Mouse (Mus musculus): Measurements from ENCODE around the gene Cstf1. TPM values are rescaled to one million over a fixed set of nuclear protein-coding genes. Genes with fewer than 3 reads are reported as not detected.

The Cstf1 gene
- total and polyA plus RNA-seq, 3 experiments = 19.1 to 88.9 (median 42.7) TPM

GRCm38 (mm10) chr2:172413894-172414293, 43.4 kb downstream of the Cstf1 start:
- Histone ChIP-seq H3K27me3 (ENCODE audit: insufficient read depth, low read length) (peaks cover 2% of the 10 kb centered on the region; the same call in 1 of the 2 replicates), H3K36me3 (replicated peaks) (no peaks in the 10 kb centered on the region), H3K9me3 (replicated peaks) (no peaks in the 10 kb centered on the region), H3K4me3 (ENCODE audit: low read depth, low read length) (no peak overlapping the region), H3K4me1 (ENCODE audit: insufficient read depth, low read depth, low read length) (no peaks in the 10 kb centered on the region)
- DNase-seq (ENCODE audit: low spot score) (no peak), ATAC-seq (ENCODE audit: extremely low read depth, insufficient number of reproducible peaks, low FRiP score, poor library complexity, severe bottlenecking) (no peak)
- no peak for TF ChIP-seq GATA1 (IDR thresholded peaks at IDR 0.05; ENCODE audit: borderline replicate concordance, low read length)
- no peak for TF ChIP-seq GATA2 (IDR thresholded peaks at IDR 0.05; ENCODE audit: borderline replicate concordance, low read depth, low read length)
- no peak for TF ChIP-seq TAL1 (conservative IDR thresholded peaks at IDR 0.05; ENCODE audit: low read depth, low read length)
- no peak for TF ChIP-seq POLR2AphosphoS5 (IDR thresholded peaks at IDR 0.05; ENCODE audit: insufficient replicate concordance, low read depth, low read length)
- no peak for TF ChIP-seq CTCF (IDR thresholded peaks at IDR 0.05; ENCODE audit: low read depth, low read length)

- ATAC-seq (ENCODE audit: extremely low read depth, insufficient number of reproducible peaks, low FRiP score, poor library complexity, severe bottlenecking) (no peak), DNase-seq (ENCODE audit: low spot score) (no peak)
- no peaks in the 10 kb centered on the region for H3K4me1 ChIP-seq (ENCODE audit: insufficient read depth, low read depth, low read length)
- H3K36me3 ChIP-seq (replicated peaks) = no peaks in the 10 kb centered on the region
- TF ChIP-seq CTCF (IDR thresholded peaks at IDR 0.05; ENCODE audit: low read depth, low read length) (no peak), TAL1 (conservative IDR thresholded peaks at IDR 0.05; ENCODE audit: low read depth, low read length) (no peak), POLR2AphosphoS5 (IDR thresholded peaks at IDR 0.05; ENCODE audit: insufficient replicate concordance, low read depth, low read length) (no peak), GATA2 (IDR thresholded peaks at IDR 0.05; ENCODE audit: borderline replicate concordance, low read depth, low read length) (no peak), GATA1 (IDR thresholded peaks at IDR 0.05; ENCODE audit: borderline replicate concordance, low read length) (no peak)
- no peaks in the 10 kb centered on the region for H3K9me3 ChIP-seq (replicated peaks)
- no peak overlapping the region for H3K4me3 ChIP-seq (ENCODE audit: low read depth, low read length)
- peaks cover 2% of the 10 kb centered on the region; the same call in 1 of the 2 replicates for H3K27me3 ChIP-seq (ENCODE audit: insufficient read depth, low read length)
Observed at GRCm38 (mm10) chr2:172416218-172416617, 45.7 kb downstream of the Cstf1 start.

- Histone ChIP-seq H3K9me3 (replicated peaks) (no peaks in the 10 kb centered on the region), H3K36me3 (replicated peaks) (no peaks in the 10 kb centered on the region), H3K27me3 (ENCODE audit: insufficient read depth, low read length) (peaks cover 2% of the 10 kb centered on the region; the same call in 1 of the 2 replicates), H3K4me1 (ENCODE audit: insufficient read depth, low read depth, low read length) (no peaks in the 10 kb centered on the region), H3K4me3 (ENCODE audit: low read depth, low read length) (no peak overlapping the region)
- DNase-seq (ENCODE audit: low spot score) (no peak), ATAC-seq (ENCODE audit: extremely low read depth, insufficient number of reproducible peaks, low FRiP score, poor library complexity, severe bottlenecking) (no peak)
- no peak for TF ChIP-seq POLR2AphosphoS5 (IDR thresholded peaks at IDR 0.05; ENCODE audit: insufficient replicate concordance, low read depth, low read length)
- no peak for TF ChIP-seq GATA2 (IDR thresholded peaks at IDR 0.05; ENCODE audit: borderline replicate concordance, low read depth, low read length)
- TF ChIP-seq TAL1 (conservative IDR thresholded peaks at IDR 0.05; ENCODE audit: low read depth, low read length) = no peak
- no peak for TF ChIP-seq GATA1 (IDR thresholded peaks at IDR 0.05; ENCODE audit: borderline replicate concordance, low read length)
- TF ChIP-seq CTCF (IDR thresholded peaks at IDR 0.05; ENCODE audit: low read depth, low read length) = no peak
Observed at GRCm38 (mm10) chr2:172416876-172417275, 46.4 kb downstream of the Cstf1 start.

- Histone ChIP-seq H3K4me3 (ENCODE audit: low read depth, low read length) (no peak overlapping the region), H3K4me1 (ENCODE audit: insufficient read depth, low read depth, low read length) (no peaks in the 10 kb centered on the region), H3K36me3 (replicated peaks) (no peaks in the 10 kb centered on the region), H3K9me3 (replicated peaks) (no peaks in the 10 kb centered on the region), H3K27me3 (ENCODE audit: insufficient read depth, low read length) (peaks cover 2% of the 10 kb centered on the region; the same call in 1 of the 2 replicates)
- TF ChIP-seq GATA2 (IDR thresholded peaks at IDR 0.05; ENCODE audit: borderline replicate concordance, low read depth, low read length) = no peak
- no peak for TF ChIP-seq POLR2AphosphoS5 (IDR thresholded peaks at IDR 0.05; ENCODE audit: insufficient replicate concordance, low read depth, low read length)
- no peak for TF ChIP-seq CTCF (IDR thresholded peaks at IDR 0.05; ENCODE audit: low read depth, low read length)
- DNase-seq (ENCODE audit: low spot score) (no peak), ATAC-seq (ENCODE audit: extremely low read depth, insufficient number of reproducible peaks, low FRiP score, poor library complexity, severe bottlenecking) (no peak)
Observed at GRCm38 (mm10) chr2:172418208-172418607, 47.7 kb downstream of the Cstf1 start.

GRCm38 (mm10) chr2:172430609-172431008, 60.1 kb downstream of the Cstf1 start:
- ATAC-seq (ENCODE audit: extremely low read depth, insufficient number of reproducible peaks, low FRiP score, poor library complexity, severe bottlenecking) (no peak), DNase-seq (ENCODE audit: low spot score) (no peak)
- TF ChIP-seq POLR2AphosphoS5 (IDR thresholded peaks at IDR 0.05; ENCODE audit: insufficient replicate concordance, low read depth, low read length) (no peak), GATA1 (IDR thresholded peaks at IDR 0.05; ENCODE audit: borderline replicate concordance, low read length) (no peak), TAL1 (conservative IDR thresholded peaks at IDR 0.05; ENCODE audit: low read depth, low read length) (no peak), CTCF (IDR thresholded peaks at IDR 0.05; ENCODE audit: low read depth, low read length) (no peak), GATA2 (IDR thresholded peaks at IDR 0.05; ENCODE audit: borderline replicate concordance, low read depth, low read length) (no peak)
- Histone ChIP-seq H3K27me3 (ENCODE audit: insufficient read depth, low read length) (peaks cover 14% of the 10 kb centered on the region), H3K36me3 (replicated peaks) (no peaks in the 10 kb centered on the region), H3K4me3 (ENCODE audit: low read depth, low read length) (no peak overlapping the region), H3K4me1 (ENCODE audit: insufficient read depth, low read depth, low read length) (no peaks in the 10 kb centered on the region), H3K9me3 (replicated peaks) (no peaks in the 10 kb centered on the region)

Other genes with a start within 250 kb of the Cstf1 start
- not detected in 2 replicates for gene Mc3r, start 122.2 kb upstream of the Cstf1 start, total RNA-seq (2014; fragmentation: Nextera tagmentation)
- gene Mc3r, start 122.2 kb upstream of the Cstf1 start, total RNA-seq (2017) = 0.05 and 0.06 TPM in 2 replicates
- gene Mc3r, start 122.2 kb upstream of the Cstf1 start, polyA plus RNA-seq (2012) = not detected in 2 replicates
- 32.5 and 37.9 TPM in 2 replicates for gene Fam210b, start 25.1 kb upstream of the Cstf1 start, total RNA-seq (2014; fragmentation: Nextera tagmentation)
- 10.7 and 11.0 TPM in 2 replicates for gene Fam210b, start 25.1 kb upstream of the Cstf1 start, total RNA-seq (2017)
- gene Fam210b, start 25.1 kb upstream of the Cstf1 start, polyA plus RNA-seq (2012) = 14.7 and 18.1 TPM in 2 replicates
- gene Aurka, start 146 bp upstream of the Cstf1 start, total RNA-seq (2014; fragmentation: Nextera tagmentation) = 112 and 159 TPM in 2 replicates
- 63.1 and 71.0 TPM in 2 replicates for gene Aurka, start 146 bp upstream of the Cstf1 start, total RNA-seq (2017)
- 9.7 and 22.0 TPM in 2 replicates for gene Aurka, start 146 bp upstream of the Cstf1 start, polyA plus RNA-seq (2012)
- 0.83 TPM in 1 of 2 replicates, not detected in the other for gene Cass4, start 23.1 kb downstream of the Cstf1 start, total RNA-seq (2014; fragmentation: Nextera tagmentation)
- gene Cass4, start 23.1 kb downstream of the Cstf1 start, total RNA-seq (2017) = 0.46 and 0.87 TPM in 2 replicates
- gene Cass4, start 23.1 kb downstream of the Cstf1 start, polyA plus RNA-seq (2012) = 0.16 and 0.20 TPM in 2 replicates
- 22.7 and 26.2 TPM in 2 replicates for gene Rtf2, start 69.9 kb downstream of the Cstf1 start, total RNA-seq (2014; fragmentation: Nextera tagmentation)
- 112 and 135 TPM in 2 replicates for gene Rtf2, start 69.9 kb downstream of the Cstf1 start, total RNA-seq (2017)
- gene Rtf2, start 69.9 kb downstream of the Cstf1 start, polyA plus RNA-seq (2012) = 28.7 and 58.2 TPM in 2 replicates
- not detected in 2 replicates for gene Gcnt7, start 87.9 kb downstream of the Cstf1 start, total RNA-seq (2014; fragmentation: Nextera tagmentation)
- gene Gcnt7, start 87.9 kb downstream of the Cstf1 start, total RNA-seq (2017) = 0.22 TPM in 1 of 2 replicates, not detected in the other
- not detected in 2 replicates for gene Gcnt7, start 87.9 kb downstream of the Cstf1 start, polyA plus RNA-seq (2012)
- gene Fam209, start 101.8 kb downstream of the Cstf1 start, total RNA-seq (2014; fragmentation: Nextera tagmentation) = not detected in 2 replicates
- gene Fam209, start 101.8 kb downstream of the Cstf1 start, total RNA-seq (2017) = 0.17 TPM in 1 of 2 replicates, not detected in the other
- gene Fam209, start 101.8 kb downstream of the Cstf1 start, polyA plus RNA-seq (2012) = not detected in 2 replicates
- gene Tfap2c, start 178.9 kb downstream of the Cstf1 start, total RNA-seq (2014; fragmentation: Nextera tagmentation) = not detected in 2 replicates
- 0.05 TPM in 1 of 2 replicates, not detected in the other for gene Tfap2c, start 178.9 kb downstream of the Cstf1 start, total RNA-seq (2017)
- gene Tfap2c, start 178.9 kb downstream of the Cstf1 start, polyA plus RNA-seq (2012) = not detected in 2 replicates